Mouse (Mus musculus) Patski (cell line): ENCODE measurements around the gene Pacs2. TPM values are rescaled to one million over a fixed set of nuclear protein-coding genes. Genes with fewer than 3 reads are reported as not detected.

ENCODE experiments used
- ATAC-seq: fragments of 100-300 bp; one replicate; pipeline ENCODE4 v1.8.0; 2021
- CTCF ChIA-PET: fragments of 350-600 bp; sonication (Branson Sonifier 250); formaldehyde crosslinking; loops from one replicate; lab custom pipeline; 2022; ENCODE audit warnings: inconsistent platforms; lab: Charles Lee
- POLR2A ChIA-PET: fragments of 350-600 bp; sonication (Branson Sonifier 250); formaldehyde crosslinking; loops from one replicate; lab custom pipeline; 2022; ENCODE audit warnings: antibody characterized with exemption, inconsistent platforms; lab: Charles Lee
- DNase-seq: peaks from one replicate; pipeline ENCODE4 v3.0.0-alpha.2; 2011; ENCODE audit warnings: low read depth, low spot score
- H3K27me3 ChIP-seq: fragments of 371-371 bp; one replicate; pipeline ENCODE4 v1.5.1; 2021
- CTCF ChIP-seq: fragments of 100-300 bp; IDR thresholded peaks from one replicate; pipeline ENCODE4 v1.5.1; 2021
- in situ Hi-C: fragments of 300-500 bp; cut with MboI; formaldehyde crosslinking; loops from 3 replicates; pipeline ENCODE4 v1.11.1; 2018; ENCODE audit warnings: low pct_unique_long_range_greater_than_20kb, mixed read lengths
- polyA plus RNA-seq: library from polyadenylated mRNA; unstranded; gene quantifications from one replicate; pipeline ENCODE4 v1.2.3, GENCODE M21; 2021

Gene Pacs2
- polyA plus RNA-seq, 1 experiment from 2014 or later = 70.8 TPM

GRCm38 (mm10) chr12:113011702-113012360 is 2.5 kb upstream of the Pacs2 start:
- TF ChIP-seq CTCF = no peak
- ATAC-seq = peak; percentile 69
- ChIA-PET CTCF (interaction anchor here (0.8 to 2.0 kb wide), 8 partner anchors 9 to 43 kb away, joined by 3 to 9 read pairs (median 4); no protein-coding TSS in a partner anchor), POLR2A (no interaction called here)
- in situ Hi-C loops = no loop called here
- DNase-seq = no peak
- H3K27me3 ChIP-seq = no peaks in the 10 kb centered on the region

- POLR2A ChIA-PET = no interaction called here
- no peaks in the 10 kb centered on the region for H3K27me3 ChIP-seq
- no peak for TF ChIP-seq CTCF
- in situ Hi-C loops = no loop called here
- DNase-seq = no peak
- ATAC-seq = no peak
- CTCF ChIA-PET = interaction anchor here (1.2 to 2.0 kb wide), 5 partner anchors 9 to 43 kb away, joined by 3 to 9 read pairs (median 4); no protein-coding TSS in a partner anchor
Measured at GRCm38 (mm10) chr12:113012443-113012842, 1.9 kb upstream of the Pacs2 start.

GRCm38 (mm10) chr12:113013021-113013491 is 1.3 kb upstream of the Pacs2 start:
- ATAC-seq (no peak), DNase-seq (no peak)
- no peaks in the 10 kb centered on the region for H3K27me3 ChIP-seq
- CTCF ChIA-PET = interaction anchor here (0.9 to 1.3 kb wide), 5 partner anchors 8 to 34 kb away, joined by 3 to 4 read pairs (median 3); no protein-coding TSS in a partner anchor
- POLR2A ChIA-PET = interaction anchor here (0.7 to 0.9 kb wide), 2 partner anchors 11 to 85 kb away, joined by 3 read pairs; no protein-coding TSS in a partner anchor
- no peak for TF ChIP-seq CTCF
- in situ Hi-C loops = no loop called here

- in situ Hi-C loops = no loop called here
- CTCF ChIA-PET = interaction anchor here (1.0 kb wide), 1 partner anchor 27 kb away, joined by 3 read pairs; no protein-coding TSS in a partner anchor
Measured at GRCm38 (mm10) chr12:113014561-113015556, 551 bp downstream of the Pacs2 start.

GRCm38 (mm10) chr12:113015956-113016355 is 1.6 kb downstream of the Pacs2 start:
- ChIA-PET CTCF (no interaction called here), POLR2A (no interaction called here)
- no peak for TF ChIP-seq CTCF
- H3K27me3 ChIP-seq = no peaks in the 10 kb centered on the region
- DNase-seq = no peak
- in situ Hi-C loops = no loop called here
- no peak for ATAC-seq

More at GRCm38 (mm10) chr12:113014561-113015556, 551 bp downstream of the Pacs2 start:
- POLR2A ChIA-PET = interaction anchor here (0.9 kb wide), 1 partner anchor 29 kb away, joined by 3 read pairs; no protein-coding TSS in a partner anchor
- no peak for DNase-seq
- no peaks in the 10 kb centered on the region for H3K27me3 ChIP-seq
- ATAC-seq = peak; percentile 20
- no peak for TF ChIP-seq CTCF

- CTCF ChIA-PET = interaction anchor here (2.7 kb wide), 1 partner anchor 12 kb away, joined by 13 read pairs; no protein-coding TSS in a partner anchor
- ATAC-seq (no peak), DNase-seq (no peak)
- POLR2A ChIA-PET = no interaction called here
- no peak for TF ChIP-seq CTCF
- in situ Hi-C loops = no loop called here
- H3K27me3 ChIP-seq = no peaks in the 10 kb centered on the region
Measured at GRCm38 (mm10) chr12:113016976-113017375, 2.7 kb downstream of the Pacs2 start.

GRCm38 (mm10) chr12:113017429-113017984 is 3.2 kb downstream of the Pacs2 start:
- no peak for TF ChIP-seq CTCF
- ChIA-PET POLR2A (no interaction called here), CTCF (interaction anchor here (1.6 to 2.7 kb wide), 2 partner anchors 13 to 27 kb away, joined by 5 to 13 read pairs; no protein-coding TSS in a partner anchor)
- no peak for ATAC-seq
- DNase-seq = no peak
- in situ Hi-C loops = no loop called here
- no peaks in the 10 kb centered on the region for H3K27me3 ChIP-seq

GRCm38 (mm10) chr12:113018763-113019162 is 4.5 kb downstream of the Pacs2 start:
- DNase-seq = no peak
- POLR2A ChIA-PET = no interaction called here
- in situ Hi-C loops = no loop called here

GRCm38 (mm10) chr12:113021488-113021887 is 7.2 kb downstream of the Pacs2 start:
- no peak for DNase-seq
- POLR2A ChIA-PET = no interaction called here
- TF ChIP-seq CTCF = no peak
- in situ Hi-C loops = no loop called here
- no peaks in the 10 kb centered on the region for H3K27me3 ChIP-seq
- CTCF ChIA-PET = interaction anchor here (1.0 to 1.5 kb wide), 5 partner anchors 9 to 20 kb away, joined by 3 to 6 read pairs (median 4); no protein-coding TSS in a partner anchor
- peak; percentile 45 for ATAC-seq

More at GRCm38 (mm10) chr12:113018763-113019162, 4.5 kb downstream of the Pacs2 start:
- no peak for TF ChIP-seq CTCF
- CTCF ChIA-PET = interaction anchor here (1.0 to 2.7 kb wide), 4 partner anchors 8 to 56 kb away, joined by 3 to 13 read pairs (median 4); no protein-coding TSS in a partner anchor
- no peaks in the 10 kb centered on the region for H3K27me3 ChIP-seq
- no peak for ATAC-seq
